Mouse (Mus musculus): ENCODE data around the gene Nap1l5. TPM values are rescaled to one million over a fixed set of nuclear protein-coding genes. Genes with fewer than 3 reads are reported as not detected.

The Nap1l5 gene
- 0.87 and 1.4 TPM in 2 replicates for polyA plus RNA-seq (2012; rRNA removed)

DNA sequence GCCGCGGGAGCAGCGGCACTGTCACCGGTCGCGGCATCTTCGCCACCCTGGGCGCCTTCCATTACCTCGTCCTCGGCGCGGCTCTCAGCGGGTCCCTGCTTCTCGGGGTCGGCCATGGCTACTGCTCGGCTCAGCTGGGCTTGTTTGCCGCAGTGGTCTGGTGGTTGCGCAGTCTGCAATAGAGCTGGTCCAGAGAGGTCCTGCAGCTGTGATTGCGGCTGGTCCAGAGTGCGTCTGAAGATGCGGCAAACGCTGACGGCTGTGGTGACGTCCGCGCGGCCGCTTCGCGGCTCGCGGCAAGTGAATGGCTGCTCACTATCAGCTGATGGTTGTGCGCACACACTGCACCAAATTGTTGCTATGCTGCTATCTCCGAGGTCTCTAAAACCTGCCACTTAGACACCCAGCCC lies at the start of gene Nap1l5:
Gene Nap1l5 (minus strand): TSS at position 225 of the 410 bp plus-strand sequence.
- DNase-seq (ENCODE audit: low read depth, low spot score) = no peak
- 64% methylated on average over 34 of the region's 34 CpGs for WGBS

- WGBS = 52% methylated on average over 2 of the region's 2 CpGs
- DNase-seq (ENCODE audit: low read depth, low spot score) = no peak
Measured at GRCm38 (mm10) chr6:58951128-58951992, 44.5 kb upstream of the Nap1l5 start.

GRCm38 (mm10) chr6:58950410-58950809 lies 43.5 kb upstream of the Nap1l5 start:
- DNase-seq (ENCODE audit: low read depth, low spot score) = no peak
- WGBS = 97% methylated on average over 1 of the region's 1 CpGs

DNA sequence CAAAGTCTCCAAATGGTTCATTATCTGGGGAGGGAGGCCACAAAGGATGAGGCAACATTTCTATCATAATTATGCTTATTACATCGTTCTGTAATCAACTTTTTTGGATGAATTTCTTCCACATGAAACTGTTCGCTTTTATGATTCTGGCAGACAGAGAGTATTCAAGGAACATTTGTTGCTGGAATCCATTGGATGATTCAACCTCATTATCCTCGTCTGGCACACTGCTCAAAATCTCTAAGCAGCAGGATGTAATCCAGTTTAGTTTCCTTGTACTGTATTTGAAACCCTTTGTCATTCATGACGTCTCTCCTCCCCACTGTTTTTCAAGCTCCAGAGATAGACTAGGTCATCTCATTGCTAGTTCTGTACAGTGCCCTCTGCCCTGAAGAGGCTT lies 40.0 kb upstream of the Nap1l5 start:
- 65% methylated on average over 4 of the region's 4 CpGs for WGBS
- DNase-seq (ENCODE audit: low read depth, low spot score) = no peak

- DNase-seq (ENCODE audit: low read depth, low spot score) = no peak
- 57% methylated on average over 2 of the region's 2 CpGs for WGBS
Measured at GRCm38 (mm10) chr6:58946246-58946645, 39.4 kb upstream of the Nap1l5 start.

- 92% methylated on average over 3 of the region's 3 CpGs for WGBS
- DNase-seq (ENCODE audit: low read depth, low spot score) = no peak
Measured at GRCm38 (mm10) chr6:58943958-58944357, 37.1 kb upstream of the Nap1l5 start.

DNA sequence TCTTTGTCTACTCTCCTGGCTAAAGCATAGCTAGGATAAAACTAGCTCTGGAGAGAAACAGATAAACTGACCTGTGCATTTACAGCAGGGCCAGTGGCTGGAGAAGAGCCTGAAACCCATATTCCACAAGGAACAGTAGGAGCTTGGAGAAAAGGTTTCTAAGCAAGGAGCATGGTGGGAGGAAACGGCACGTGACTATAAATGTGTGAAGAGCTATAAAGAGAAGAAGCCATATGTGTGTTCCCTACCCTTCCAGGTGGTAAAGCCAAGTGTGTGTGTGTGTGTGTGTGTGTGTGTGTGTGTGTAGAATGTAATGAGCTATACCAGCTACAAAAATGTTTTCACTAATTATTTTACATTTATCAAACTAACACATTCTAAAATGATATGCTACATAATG lies 35.4 kb upstream of the Nap1l5 start:
- no peak for DNase-seq (ENCODE audit: low read depth, low spot score)
- 89% methylated on average over 2 of the region's 2 CpGs for WGBS

DNA sequence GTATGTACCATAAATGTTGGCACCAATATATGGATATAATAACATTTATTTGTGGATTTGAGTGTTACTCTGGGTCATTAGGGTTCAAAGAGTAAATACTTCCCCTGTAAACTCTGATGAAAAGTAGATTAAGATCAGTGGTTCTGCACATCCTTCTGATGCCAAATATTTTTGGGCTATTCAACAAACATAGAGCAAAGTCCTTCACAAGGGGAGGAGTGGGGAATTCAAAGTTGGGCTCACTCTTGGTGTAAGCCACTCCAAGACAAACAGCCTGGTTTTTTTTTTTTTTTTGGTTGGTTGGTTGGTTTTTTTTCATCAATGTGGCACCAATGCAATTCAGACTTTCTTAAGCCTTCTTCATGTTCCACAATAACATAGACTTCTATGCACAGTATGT lies 30.9 kb upstream of the Nap1l5 start:
- DNase-seq (ENCODE audit: low read depth, low spot score) = no peak

DNA sequence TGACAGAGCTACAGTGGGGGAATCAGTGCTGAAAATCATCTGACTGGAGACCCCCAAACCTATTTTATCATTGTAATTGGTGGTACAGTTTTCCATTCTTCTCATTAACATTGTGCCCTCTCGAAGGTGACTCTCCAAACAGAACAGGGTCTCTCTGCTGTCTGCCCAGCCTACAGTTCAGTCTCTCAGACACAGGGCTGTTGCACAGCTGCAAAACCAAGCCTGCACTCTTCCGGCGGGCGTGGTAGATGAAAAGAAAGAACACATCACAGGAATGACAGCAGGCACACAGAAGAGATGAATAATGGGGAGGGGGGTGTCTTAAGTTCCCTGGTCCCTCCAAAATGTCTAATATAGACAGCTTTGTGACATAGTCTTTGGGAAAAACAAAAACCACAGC lies 27.3 kb upstream of the Nap1l5 start:
- WGBS = 79% methylated on average over 4 of the region's 4 CpGs
- DNase-seq (ENCODE audit: low read depth, low spot score) = no peak

- 73% methylated on average over 6 of the region's 6 CpGs for WGBS
- DNase-seq (ENCODE audit: low read depth, low spot score) = no peak
Measured at GRCm38 (mm10) chr6:58933189-58933913, 26.5 kb upstream of the Nap1l5 start.

DNA sequence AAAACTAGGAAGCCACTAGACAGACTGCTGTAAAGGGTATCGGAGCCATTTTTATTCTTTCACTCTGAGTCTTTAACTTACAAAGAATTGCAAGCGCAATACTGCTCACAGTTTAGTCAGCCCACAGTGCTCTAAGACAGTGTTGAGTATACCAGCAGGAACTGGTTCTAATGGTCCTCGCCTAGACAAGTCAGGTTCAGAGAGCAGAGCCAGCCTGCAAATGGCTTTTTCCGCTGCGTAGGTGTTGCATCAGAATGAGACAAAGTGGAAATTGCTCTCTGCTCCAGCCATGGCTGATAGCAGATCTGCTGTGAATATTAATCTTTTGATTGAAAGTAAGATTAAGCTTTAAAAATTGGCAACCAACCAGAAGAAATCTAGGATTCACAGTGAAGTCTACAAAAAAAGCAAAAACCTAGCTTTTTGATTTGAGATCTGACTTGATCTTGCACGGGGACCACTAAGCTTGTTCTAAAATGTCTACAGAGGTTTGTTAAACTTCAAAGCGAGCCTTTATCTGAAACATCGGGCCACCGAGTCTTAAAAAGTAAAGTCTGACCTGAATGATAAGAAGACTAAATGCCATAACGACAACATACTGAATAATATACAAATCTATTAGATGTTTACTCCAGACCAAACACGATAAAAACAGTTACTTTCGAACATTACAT lies 25.8 kb upstream of the Nap1l5 start:
- no peak for DNase-seq (ENCODE audit: low read depth, low spot score)
- 92% methylated on average over 12 of the region's 12 CpGs for WGBS

GRCm38 (mm10) chr6:58931149-58931548 lies 24.3 kb upstream of the Nap1l5 start:
- DNase-seq (ENCODE audit: low read depth, low spot score) = no peak
- whole genome bisulfite sequencing = 77% methylated on average over 4 of the region's 4 CpGs

- no peak for DNase-seq (ENCODE audit: low read depth, low spot score)
- WGBS = 81% methylated on average over 9 of the region's 9 CpGs
Measured at GRCm38 (mm10) chr6:58929911-58930431, 23.1 kb upstream of the Nap1l5 start.

DNA sequence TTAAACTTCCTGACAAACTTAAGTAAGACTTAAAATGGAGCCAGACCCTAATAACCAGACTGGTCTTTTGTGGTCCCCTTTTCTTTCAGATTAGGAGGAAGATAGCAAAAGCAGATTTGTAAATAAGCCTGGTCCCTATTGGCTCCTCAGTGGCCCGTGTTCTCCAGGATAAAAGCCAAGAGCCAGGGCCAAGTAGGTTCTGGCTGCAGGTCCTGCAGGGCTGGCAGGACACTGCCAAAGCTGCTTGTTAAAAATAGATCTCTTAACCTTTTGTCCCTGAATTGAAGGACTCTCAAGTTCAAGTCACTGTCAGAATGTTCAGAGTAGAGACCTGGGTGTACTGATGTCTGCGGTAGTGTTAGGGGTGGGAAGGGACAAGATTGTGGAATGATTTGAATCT lies 21.0 kb upstream of the Nap1l5 start:
- WGBS = 67% methylated on average over 2 of the region's 2 CpGs

GRCm38 (mm10) chr6:58922511-58922910 lies 15.6 kb upstream of the Nap1l5 start:
- 86% methylated on average over 5 of the region's 5 CpGs for WGBS
- DNase-seq (ENCODE audit: low read depth, low spot score) = no peak

More for the DNA sequence above, 21.0 kb upstream of the Nap1l5 start:
- no peak for DNase-seq (ENCODE audit: low read depth, low spot score)

- DNase-seq (ENCODE audit: low read depth, low spot score) = no peak
- 46% methylated on average over 3 of the region's 3 CpGs for WGBS
Measured at GRCm38 (mm10) chr6:58921623-58922022, 14.7 kb upstream of the Nap1l5 start.

DNA sequence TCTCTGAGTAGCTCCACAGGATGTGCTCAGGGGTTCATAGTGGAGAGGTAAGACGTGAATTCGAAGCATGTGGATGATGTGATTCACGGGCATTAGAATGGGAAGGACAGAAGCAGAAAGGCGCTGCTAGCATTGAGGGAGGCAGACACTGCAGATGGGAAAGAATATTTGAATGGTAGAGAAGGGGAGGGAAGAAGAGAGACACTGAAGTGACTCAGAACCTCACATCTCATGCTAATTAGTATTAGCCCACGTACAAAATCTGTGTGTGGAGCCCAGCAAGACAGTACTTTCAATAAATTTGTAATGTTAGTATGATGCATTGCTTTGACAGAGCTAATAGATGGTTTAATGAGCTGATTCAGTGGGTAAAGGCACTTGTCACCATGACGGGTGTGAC lies 13.9 kb upstream of the Nap1l5 start:
- 77% methylated on average over 6 of the region's 6 CpGs for whole genome bisulfite sequencing
- DNase-seq (ENCODE audit: low read depth, low spot score) = no peak

DNA sequence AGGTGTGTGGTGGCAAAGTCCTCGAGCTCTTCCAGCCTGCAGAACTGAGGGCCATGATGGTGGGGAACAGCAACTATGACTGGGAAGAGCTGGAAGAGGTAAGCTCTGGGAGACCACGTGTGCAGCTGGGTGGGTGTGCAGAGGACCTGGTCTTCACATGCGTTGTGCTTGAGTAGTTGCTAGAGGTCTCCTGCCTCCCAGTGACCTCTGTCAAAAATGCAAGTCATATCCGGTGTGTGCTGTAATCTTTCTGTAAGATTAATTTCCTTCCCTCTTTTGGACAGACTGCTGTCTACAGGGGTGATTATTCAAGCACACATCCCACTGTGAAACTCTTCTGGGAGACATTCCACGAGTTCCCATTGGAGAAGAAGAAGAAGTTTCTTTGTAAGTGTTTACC lies 9.6 kb upstream of the Nap1l5 start:
- WGBS = 88% methylated on average over 5 of the region's 5 CpGs
- DNase-seq (ENCODE audit: low read depth, low spot score) = no peak

DNA sequence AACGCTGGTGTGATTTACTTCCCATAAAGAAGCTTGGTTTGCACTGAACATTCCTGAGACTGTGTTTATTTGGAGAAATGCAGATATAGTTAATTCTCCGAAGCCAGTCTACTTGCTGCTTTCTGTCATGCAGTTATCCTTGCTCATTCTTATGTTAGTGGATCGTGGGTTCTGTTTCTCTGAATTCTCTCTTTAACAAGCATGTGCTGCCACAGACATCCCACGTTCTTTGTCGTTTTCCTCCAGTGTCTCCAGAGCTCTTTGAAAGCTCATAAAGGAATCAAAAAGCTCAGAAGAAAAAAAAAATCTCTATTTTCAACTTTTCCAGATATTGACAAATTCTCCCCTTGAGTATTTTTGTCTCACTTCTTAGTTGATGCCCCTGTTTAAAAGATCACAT lies 7.1 kb upstream of the Nap1l5 start:
- DNase-seq (ENCODE audit: low read depth, low spot score) = no peak
- 78% methylated on average over 5 of the region's 5 CpGs for WGBS

GRCm38 (mm10) chr6:58913551-58913950 lies 6.7 kb upstream of the Nap1l5 start:
- no peak for DNase-seq (ENCODE audit: low read depth, low spot score)

More at GRCm38 (mm10) chr6:58913551-58913950, 6.7 kb upstream of the Nap1l5 start:
- 56% methylated on average over 3 of the region's 3 CpGs for WGBS

Data from large intestine, adult 2 months (tissue).